In genomic region chr11:78421201-78422009, GRCm38 (mm10) we compare ENCODE assay signal across 25 mouse cellular contexts. TPM values are rescaled to one million over a fixed set of nuclear protein-coding genes. Genes with fewer than 3 reads are reported as not detected.
DNase-seq lines count a peak whose midpoint lies in the region; ATAC-seq and TF ChIP-seq lines count a peak whose summit lies in the region.
"Had no signal": no experiment of that assay in that cellular context is flagged by ENCODE, and none has a peak within 500 bp of the region (broad histone marks: within the 10 kb centered on the region; RNA-seq: fewer than 3 reads in every experiment).

No protein-coding gene starts in this region.

- peaks cover 5% of the 10 kb centered on the region; the same call in 1 of the 2 replicates for H3K27me3 ChIP-seq in kidney, postnatal 0 days (ENCODE audit: insufficient read depth, low read length)
- H3K27me3 ChIP-seq in stomach, embryonic 16.5 days (ENCODE audit: control insufficient read depth, insufficient read depth, low read length): no peaks in the 10 kb centered on the region
- no peaks in the 10 kb centered on the region for H3K27me3 ChIP-seq in stomach, postnatal 0 days (ENCODE audit: control insufficient read depth, insufficient read depth, low read length)

- H3K27ac ChIP-seq in kidney, postnatal 0 days: peak overlapping the region; percentile 70; the same call in 1 of the 2 replicates
- H3K27ac ChIP-seq in stomach, embryonic 16.5 days (ENCODE audit: low read length): no peak overlapping the region
- H3K27ac ChIP-seq in stomach, postnatal 0 days (replicated peaks): no peak overlapping the region
- H3K27ac ChIP-seq: embryonic facial prominence, embryonic 10.5 days; forebrain, embryonic 12.5 days; gastrocnemius, adult 2 months; hindbrain, postnatal 0 days; midbrain, embryonic 10.5 days had no signal

- intact Hi-C loops in left cerebral cortex, postnatal 14 days (cut with DNase I): no loop called here

- TF ChIP-seq CTCF in kidney, postnatal 0 days (IDR thresholded peaks at IDR 0.05; ENCODE audit: low read depth): no peak
- no peak for TF ChIP-seq CTCF in stomach, postnatal 0 days (IDR thresholded peaks at IDR 0.05; ENCODE audit: low read depth)

- H3K4me1 ChIP-seq in kidney, postnatal 0 days (replicated peaks; ENCODE audit: insufficient read depth, low read length): no peaks in the 10 kb centered on the region
- H3K4me1 ChIP-seq in stomach, embryonic 16.5 days (ENCODE audit: control insufficient read depth, insufficient read depth, low read length): no peaks in the 10 kb centered on the region
- no peaks in the 10 kb centered on the region for H3K4me1 ChIP-seq in stomach, postnatal 0 days (replicated peaks; ENCODE audit: control insufficient read depth, insufficient read depth)
- H3K4me1 ChIP-seq: forebrain, embryonic 12.5 days had no signal

- 62% methylated on average over 13 of the region's 13 CpGs for WGBS in kidney, postnatal 0 days
- WGBS in stomach, embryonic 16.5 days: 61% methylated on average over 13 of the region's 13 CpGs
- WGBS in stomach, postnatal 0 days: 58% methylated on average over 13 of the region's 13 CpGs

- no peak overlapping the region for H3K9ac ChIP-seq in kidney, postnatal 0 days (ENCODE audit: low read depth, low read length)
- H3K9ac ChIP-seq in stomach, embryonic 16.5 days (ENCODE audit: low read length): no peak overlapping the region
- H3K9ac ChIP-seq in stomach, postnatal 0 days (ENCODE audit: low read length): no peak overlapping the region
- H3K9ac ChIP-seq: forebrain, embryonic 12.5 days had no signal

- 0 out of 2 replicates have a peak overlapping the region, but pooled peaks have one; percentile 0 for H3K4me3 ChIP-seq in kidney, postnatal 0 days (replicated peaks; ENCODE audit: low read depth, low read length)
- H3K4me3 ChIP-seq in stomach, embryonic 16.5 days (replicated peaks; ENCODE audit: low read length): no peak overlapping the region
- H3K4me3 ChIP-seq in stomach, postnatal 0 days (ENCODE audit: low read depth, low read length): no peak overlapping the region
- H3K4me3 ChIP-seq: embryonic facial prominence, embryonic 10.5 days; forebrain, embryonic 12.5 days; gastrocnemius, adult 2 months; midbrain, embryonic 10.5 days had no signal

- DNase-seq in kidney, postnatal 0 days (ENCODE audit: low spot score): no peak
- DNase-seq in kidney, adult 11 months: no peak
- DNase-seq in stomach, postnatal 0 days (ENCODE audit: low spot score): no peak
- peak; percentile 76 for DNase-seq in ZHBTc4 (ENCODE audit: low read depth, low spot score)
- no peak for DNase-seq in gastrocnemius, postnatal 4 days (ENCODE audit: low spot score in 2 of 2)
- DNase-seq in left cerebral cortex, postnatal 14 days (ENCODE audit: low spot score in 2 of 2): no peak
- DNase-seq: B cell, adult 2 months; cerebellum, adult 2 months; cerebellum, postnatal 36 days; gastrocnemius, adult 2 months; heart, adult 18-20 months; heart, postnatal 4 days; right cerebral cortex, postnatal 25 days; thymus, postnatal 36 days had no signal

- no peaks in the 10 kb centered on the region for H3K36me3 ChIP-seq in kidney, postnatal 0 days (ENCODE audit: insufficient read depth, low read length)
- no peaks in the 10 kb centered on the region for H3K36me3 ChIP-seq in stomach, embryonic 16.5 days (ENCODE audit: control insufficient read depth, insufficient read depth, low read length)
- no peaks in the 10 kb centered on the region for H3K36me3 ChIP-seq in stomach, postnatal 0 days (ENCODE audit: control insufficient read depth, insufficient read depth, low read length)
- H3K36me3 ChIP-seq: embryonic facial prominence, embryonic 10.5 days; forebrain, embryonic 12.5 days; midbrain, embryonic 10.5 days had no signal

- 0 out of 2 replicates have a peak, but pooled peaks have one; percentile 10 for ATAC-seq in kidney, postnatal 0 days (replicated peaks; ENCODE audit: low FRiP score, low read depth)
- 0 out of 2 replicates have a peak, but pooled peaks have one; percentile 4 for ATAC-seq in stomach, embryonic 16.5 days (ENCODE audit: insufficient read depth, low FRiP score)
- ATAC-seq in stomach, postnatal 0 days (ENCODE audit: low FRiP score, low TSS enrichment): no peak
- peak; percentile 57 for ATAC-seq in megakaryocyte-erythroid progenitor cell, adult 5-6 weeks (replicated peaks; ENCODE audit: low FRiP score, low TSS enrichment, poor library complexity, severe bottlenecking)
- ATAC-seq: hindbrain, postnatal 0 days had no signal

- TF ChIP-seq EP300 in stomach, postnatal 0 days (optimal IDR thresholded peaks at IDR 0.05): no peak

- H3K4me2 ChIP-seq in kidney, postnatal 0 days (ENCODE audit: low read length): peak overlapping the region; percentile 29; the same call in 1 of the 2 replicates
- no peak overlapping the region for H3K4me2 ChIP-seq in stomach, embryonic 16.5 days (ENCODE audit: low read depth, low read length)
- H3K4me2 ChIP-seq in stomach, postnatal 0 days (replicated peaks; ENCODE audit: low read depth): no peak overlapping the region
- H3K4me2 ChIP-seq: forebrain, embryonic 12.5 days had no signal

- H3K9me3 ChIP-seq in kidney, postnatal 0 days (replicated peaks; ENCODE audit: low read length): no peaks in the 10 kb centered on the region
- H3K9me3 ChIP-seq in stomach, embryonic 16.5 days (replicated peaks; ENCODE audit: control insufficient read depth, low read length): no peaks in the 10 kb centered on the region
- no peaks in the 10 kb centered on the region for H3K9me3 ChIP-seq in stomach, postnatal 0 days (ENCODE audit: control insufficient read depth, low read length)
- H3K9me3 ChIP-seq: embryonic facial prominence, embryonic 10.5 days; forebrain, embryonic 12.5 days; midbrain, embryonic 10.5 days had no signal

RNA-seq across cellular contexts. Expression of gene Slc13a2, which starts 0.6 kb away (rescaled TPM):
- polyA plus RNA-seq in kidney, postnatal 0 days (2015; fragmentation: Nextera tagmentation; extraction: Ambion mirVana): 6.5 and 6.6 TPM in 2 replicates
- polyA plus RNA-seq in stomach, embryonic 16.5 days (2015; fragmentation: Nextera tagmentation; extraction: Ambion mirVana): 0.25 and 0.56 TPM in 2 replicates
- 0.23 and 0.39 TPM in 2 replicates for polyA plus RNA-seq in stomach, postnatal 0 days (2015; fragmentation: Nextera tagmentation; extraction: Ambion mirVana)
- total RNA-seq in megakaryocyte-erythroid progenitor cell, adult 5-6 weeks (2014; fragmentation: Nextera tagmentation): not detected in 2 replicates
- total RNA-seq in megakaryocyte-erythroid progenitor cell, adult 5-6 weeks (2017): not detected in 2 replicates
- total RNA-seq in gastrocnemius, postnatal 4 days (2021): not detected
- not detected for total RNA-seq in left cerebral cortex, postnatal 14 days (2021)
- total RNA-seq: gastrocnemius, adult 2 months; heart, adult 18-20 months; heart, postnatal 4 days; layer of hippocampus, postnatal 14 days; left cerebral cortex, postnatal 10 days had no signal
- polyA plus RNA-seq: cerebellum, adult 2 months; embryonic facial prominence, embryonic 10.5 days; forebrain, embryonic 12.5 days; heart, embryonic 14.5 days; hindbrain, postnatal 0 days; midbrain, embryonic 10.5 days had no signal

RNA-seq across cellular contexts. Expression of gene Foxn1, which starts 35.0 kb away (rescaled TPM):
- not detected in 2 replicates for polyA plus RNA-seq in kidney, postnatal 0 days (2015; fragmentation: Nextera tagmentation; extraction: Ambion mirVana)
- 1.6 and 2.7 TPM in 2 replicates for polyA plus RNA-seq in stomach, embryonic 16.5 days (2015; fragmentation: Nextera tagmentation; extraction: Ambion mirVana)
- polyA plus RNA-seq in stomach, postnatal 0 days (2015; fragmentation: Nextera tagmentation; extraction: Ambion mirVana): 1.9 and 2.6 TPM in 2 replicates
- not detected in 2 replicates for total RNA-seq in megakaryocyte-erythroid progenitor cell, adult 5-6 weeks (2014; fragmentation: Nextera tagmentation)
- not detected in 2 replicates for total RNA-seq in megakaryocyte-erythroid progenitor cell, adult 5-6 weeks (2017)
- not detected for total RNA-seq in gastrocnemius, postnatal 4 days (2021)
- not detected for total RNA-seq in left cerebral cortex, postnatal 14 days (2021)
- total RNA-seq: gastrocnemius, adult 2 months; heart, adult 18-20 months; heart, postnatal 4 days; hindbrain, postnatal 0 days; layer of hippocampus, postnatal 14 days; left cerebral cortex, postnatal 10 days had no signal
- polyA plus RNA-seq: cerebellum, adult 2 months; forebrain, embryonic 12.5 days; heart, embryonic 14.5 days; hindbrain, postnatal 0 days; large intestine, adult 2 months; liver, embryonic 16.5 days; midbrain, embryonic 10.5 days had no signal

RNA-seq across cellular contexts. Expression of gene Slc46a1, which starts 44.1 kb away (rescaled TPM):
- polyA plus RNA-seq in kidney, postnatal 0 days (2015; fragmentation: Nextera tagmentation; extraction: Ambion mirVana): 21.7 and 23.4 TPM in 2 replicates
- polyA plus RNA-seq in stomach, embryonic 16.5 days (2015; fragmentation: Nextera tagmentation; extraction: Ambion mirVana): 12.0 and 15.9 TPM in 2 replicates
- polyA plus RNA-seq in stomach, postnatal 0 days (2015; fragmentation: Nextera tagmentation; extraction: Ambion mirVana): 16.4 and 16.9 TPM in 2 replicates
- total RNA-seq in megakaryocyte-erythroid progenitor cell, adult 5-6 weeks (2014; fragmentation: Nextera tagmentation): 2.6 and 3.6 TPM in 2 replicates
- total RNA-seq in megakaryocyte-erythroid progenitor cell, adult 5-6 weeks (2017): 0.56 and 0.76 TPM in 2 replicates
- 1 to 10 TPM; 2.7 to 4.9 TPM for total RNA-seq in gastrocnemius, postnatal 4 days (2021)
- total RNA-seq in left cerebral cortex, postnatal 14 days (2021): 10 to 100 TPM; 10.2 to 10.5 TPM
